Mouse (Mus musculus): ENCODE data around the gene Ipo13. TPM values are rescaled to one million over a fixed set of nuclear protein-coding genes. Genes with fewer than 3 reads are reported as not detected.

Ipo13 gene
- polyA plus RNA-seq, 1 experiment from 2014 or later = 41.3 TPM

GRCm38 (mm10) chr4:117855146-117855545 lies 59.7 kb downstream of the Ipo13 start:
- H3K36me3 ChIP-seq (ENCODE audit: control insufficient read depth, insufficient read depth, low read length) = peaks cover 4% of the 10 kb centered on the region; the same call in 1 of the 2 replicates
- no peak overlapping the region for H3K4me3 ChIP-seq (ENCODE audit: low read depth, low read length)
- H3K4me2 ChIP-seq (ENCODE audit: low read depth, severe bottlenecking) = no peak overlapping the region
- H3K9ac ChIP-seq (ENCODE audit: low read length) = no peak overlapping the region; the same call in 1 of the 2 replicates
- ATAC-seq (ENCODE audit: insufficient number of reproducible peaks, low FRiP score, low TSS enrichment, low read depth) (no peak), DNase-seq (ENCODE audit: low spot score) (no peak)
- 93% methylated on average over 9 of the region's 9 CpGs for WGBS
- H3K27me3 ChIP-seq (ENCODE audit: control insufficient read depth, insufficient read depth, low read length) = no peaks in the 10 kb centered on the region
- no peak overlapping the region for H3K27ac ChIP-seq (replicated peaks; ENCODE audit: low read depth, low read length)
- no peaks in the 10 kb centered on the region for H3K9me3 ChIP-seq (ENCODE audit: control insufficient read depth, low read length)
- H3K4me1 ChIP-seq (ENCODE audit: control insufficient read depth, insufficient read depth, low read length) = no peaks in the 10 kb centered on the region

DNA sequence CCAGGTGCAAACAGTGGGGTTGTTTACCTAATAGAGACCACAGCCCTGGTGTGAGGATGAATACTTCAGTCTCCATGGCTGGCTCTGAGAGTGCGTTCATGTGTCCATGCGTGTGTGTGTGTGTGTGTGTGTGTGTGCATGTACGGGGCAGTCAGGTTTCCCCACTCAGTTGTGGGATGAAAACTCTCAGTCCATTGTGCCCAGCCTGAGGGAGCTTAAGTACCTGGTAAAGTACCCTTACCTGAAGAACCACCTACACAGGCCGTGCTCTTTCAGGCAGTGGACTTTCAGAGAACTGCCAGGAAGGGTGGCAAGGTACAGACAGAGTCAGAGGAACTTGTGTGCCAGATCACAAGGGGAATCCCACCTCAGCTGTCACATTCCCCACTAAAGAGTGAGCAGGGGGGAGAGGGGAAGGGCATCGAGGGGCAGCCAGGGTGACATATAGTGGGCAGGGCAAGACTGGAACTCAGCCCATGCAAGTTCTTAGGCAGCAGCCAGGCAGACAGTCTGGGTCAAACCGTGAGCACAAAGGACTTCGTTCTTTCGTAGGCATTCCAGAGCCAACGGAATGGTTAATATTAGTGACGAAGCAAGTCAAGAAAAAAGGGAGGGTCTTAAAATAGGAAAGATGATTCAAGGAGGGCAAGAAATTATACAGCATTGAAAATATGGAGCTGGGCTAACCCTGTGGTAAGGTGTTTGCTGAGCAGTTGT lies 62.5 kb downstream of the Ipo13 start:
- no peak for ATAC-seq (ENCODE audit: insufficient number of reproducible peaks, low FRiP score, low TSS enrichment, low read depth)
- no peaks in the 10 kb centered on the region for H3K27me3 ChIP-seq (ENCODE audit: control insufficient read depth, insufficient read depth, low read length)
- no peaks in the 10 kb centered on the region for H3K9me3 ChIP-seq (ENCODE audit: control insufficient read depth, low read length)
- no peak overlapping the region for H3K4me2 ChIP-seq (ENCODE audit: low read depth, severe bottlenecking)
- peaks cover 4% of the 10 kb centered on the region; the same call in 1 of the 2 replicates for H3K36me3 ChIP-seq (ENCODE audit: control insufficient read depth, insufficient read depth, low read length)
- no peak overlapping the region for H3K27ac ChIP-seq (replicated peaks; ENCODE audit: low read depth, low read length)
- no peak for DNase-seq (ENCODE audit: low spot score)
- H3K4me3 ChIP-seq (ENCODE audit: low read depth, low read length) = no peak overlapping the region
- 91% methylated on average over 10 of the region's 10 CpGs for WGBS
- no peak overlapping the region; the same call in 1 of the 2 replicates for H3K9ac ChIP-seq (ENCODE audit: low read length)
- H3K4me1 ChIP-seq (ENCODE audit: control insufficient read depth, insufficient read depth, low read length) = peaks cover 2% of the 10 kb centered on the region; the same call in 1 of the 2 replicates

GRCm38 (mm10) chr4:117850871-117851270 lies 63.9 kb downstream of the Ipo13 start:
- peaks cover 5% of the 10 kb centered on the region; the same call in 1 of the 2 replicates for H3K4me1 ChIP-seq (ENCODE audit: control insufficient read depth, insufficient read depth, low read length)
- H3K9ac ChIP-seq (ENCODE audit: low read length) = no peak overlapping the region
- H3K9me3 ChIP-seq (ENCODE audit: control insufficient read depth, low read length) = no peaks in the 10 kb centered on the region
- no peaks in the 10 kb centered on the region for H3K27me3 ChIP-seq (ENCODE audit: control insufficient read depth, insufficient read depth, low read length)
- DNase-seq (ENCODE audit: low spot score) = no peak
- WGBS = 81% methylated on average over 7 of the region's 7 CpGs
- no peak overlapping the region for H3K4me2 ChIP-seq (ENCODE audit: low read depth, severe bottlenecking)
- H3K4me3 ChIP-seq (ENCODE audit: low read depth, low read length) = no peak overlapping the region
- H3K36me3 ChIP-seq (ENCODE audit: control insufficient read depth, insufficient read depth, low read length) = peaks cover 2% of the 10 kb centered on the region; the same call in 1 of the 2 replicates
- ATAC-seq (ENCODE audit: insufficient number of reproducible peaks, low FRiP score, low TSS enrichment, low read depth) = no peak
- H3K27ac ChIP-seq (replicated peaks; ENCODE audit: low read depth, low read length) = no peak overlapping the region

DNA sequence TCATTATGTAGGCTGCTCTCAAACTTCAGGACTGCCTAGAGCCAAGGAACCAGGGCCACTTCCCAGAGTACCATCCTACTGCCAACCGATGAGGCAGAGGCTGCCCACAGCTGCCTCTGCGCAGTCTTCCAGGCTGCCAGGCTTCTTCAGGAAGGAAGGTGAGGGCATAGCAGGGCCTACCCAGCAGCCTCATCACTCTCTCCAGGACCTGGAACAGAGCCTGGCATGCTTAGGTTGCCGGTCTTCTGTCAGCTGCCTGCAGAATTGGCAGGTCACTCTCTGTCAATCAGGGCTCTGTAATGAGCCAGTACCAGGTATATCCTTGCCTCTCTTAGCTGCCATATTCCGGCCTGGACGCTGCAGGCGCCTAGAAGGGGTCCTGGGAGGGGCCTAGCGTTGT lies 64.6 kb downstream of the Ipo13 start:
- H3K9me3 ChIP-seq (ENCODE audit: control insufficient read depth, low read length) = no peaks in the 10 kb centered on the region
- H3K27ac ChIP-seq (replicated peaks; ENCODE audit: low read depth, low read length) = no peak overlapping the region
- no peaks in the 10 kb centered on the region for H3K27me3 ChIP-seq (ENCODE audit: control insufficient read depth, insufficient read depth, low read length)
- peaks cover 5% of the 10 kb centered on the region; the same call in 1 of the 2 replicates for H3K4me1 ChIP-seq (ENCODE audit: control insufficient read depth, insufficient read depth, low read length)
- WGBS = 81% methylated on average over 7 of the region's 7 CpGs
- H3K9ac ChIP-seq (ENCODE audit: low read length) = no peak overlapping the region
- ATAC-seq (ENCODE audit: insufficient number of reproducible peaks, low FRiP score, low TSS enrichment, low read depth) = no peak
- peaks cover 3% of the 10 kb centered on the region; the same call in 1 of the 2 replicates for H3K36me3 ChIP-seq (ENCODE audit: control insufficient read depth, insufficient read depth, low read length)
- DNase-seq (ENCODE audit: low spot score) = no peak
- no peak overlapping the region for H3K4me2 ChIP-seq (ENCODE audit: low read depth, severe bottlenecking)
- H3K4me3 ChIP-seq (ENCODE audit: low read depth, low read length) = no peak overlapping the region

DNA sequence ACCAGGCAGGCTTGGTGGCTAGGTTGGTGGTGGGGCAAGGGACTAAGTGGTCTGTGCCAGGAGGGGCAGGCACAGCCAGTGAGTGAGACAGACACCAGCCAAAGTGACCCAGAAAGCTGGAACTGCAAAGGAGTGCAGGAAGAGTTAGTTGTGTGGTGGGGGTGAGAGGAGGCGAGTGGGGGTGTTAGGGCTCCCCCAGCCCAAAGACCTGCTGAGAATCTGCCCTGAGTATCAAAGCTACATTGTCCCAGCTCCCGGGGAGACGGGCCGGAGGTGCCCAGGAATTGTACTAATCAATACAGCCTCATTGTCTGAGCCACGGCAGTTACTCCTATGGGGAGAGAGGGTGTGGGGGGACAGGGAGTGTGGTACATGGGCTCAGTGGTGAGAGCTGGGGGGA lies 65.3 kb downstream of the Ipo13 start:
- Histone ChIP-seq H3K27ac (replicated peaks; ENCODE audit: low read depth, low read length) (no peak overlapping the region), H3K9me3 (ENCODE audit: control insufficient read depth, low read length) (no peaks in the 10 kb centered on the region), H3K4me2 (ENCODE audit: low read depth, severe bottlenecking) (no peak overlapping the region), H3K36me3 (ENCODE audit: control insufficient read depth, insufficient read depth, low read length) (peaks cover 3% of the 10 kb centered on the region; the same call in 1 of the 2 replicates), H3K9ac (ENCODE audit: low read length) (no peak overlapping the region), H3K4me1 (ENCODE audit: control insufficient read depth, insufficient read depth, low read length) (peaks cover 5% of the 10 kb centered on the region; the same call in 1 of the 2 replicates), H3K27me3 (ENCODE audit: control insufficient read depth, insufficient read depth, low read length) (no peaks in the 10 kb centered on the region), H3K4me3 (ENCODE audit: low read depth, low read length) (no peak overlapping the region)
- ATAC-seq (ENCODE audit: insufficient number of reproducible peaks, low FRiP score, low TSS enrichment, low read depth) = no peak
- WGBS = 69% methylated on average over 5 of the region's 5 CpGs
- no peak for DNase-seq (ENCODE audit: low spot score)

- Histone ChIP-seq H3K4me2 (ENCODE audit: low read depth, severe bottlenecking) (no peak overlapping the region), H3K27me3 (ENCODE audit: control insufficient read depth, insufficient read depth, low read length) (no peaks in the 10 kb centered on the region), H3K27ac (replicated peaks; ENCODE audit: low read depth, low read length) (no peak overlapping the region), H3K9ac (ENCODE audit: low read length) (no peak overlapping the region), H3K9me3 (ENCODE audit: control insufficient read depth, low read length) (no peaks in the 10 kb centered on the region), H3K4me1 (ENCODE audit: control insufficient read depth, insufficient read depth, low read length) (peaks cover 5% of the 10 kb centered on the region; the same call in 1 of the 2 replicates), H3K4me3 (ENCODE audit: low read depth, low read length) (no peak overlapping the region), H3K36me3 (ENCODE audit: control insufficient read depth, insufficient read depth, low read length) (peaks cover 3% of the 10 kb centered on the region; the same call in 1 of the 2 replicates)
- no peak for ATAC-seq (ENCODE audit: insufficient number of reproducible peaks, low FRiP score, low TSS enrichment, low read depth)
- 53% methylated on average over 17 of the region's 17 CpGs for WGBS
- no peak for DNase-seq (ENCODE audit: low spot score)
Measured at GRCm38 (mm10) chr4:117849063-117849462, 65.7 kb downstream of the Ipo13 start.

DNA sequence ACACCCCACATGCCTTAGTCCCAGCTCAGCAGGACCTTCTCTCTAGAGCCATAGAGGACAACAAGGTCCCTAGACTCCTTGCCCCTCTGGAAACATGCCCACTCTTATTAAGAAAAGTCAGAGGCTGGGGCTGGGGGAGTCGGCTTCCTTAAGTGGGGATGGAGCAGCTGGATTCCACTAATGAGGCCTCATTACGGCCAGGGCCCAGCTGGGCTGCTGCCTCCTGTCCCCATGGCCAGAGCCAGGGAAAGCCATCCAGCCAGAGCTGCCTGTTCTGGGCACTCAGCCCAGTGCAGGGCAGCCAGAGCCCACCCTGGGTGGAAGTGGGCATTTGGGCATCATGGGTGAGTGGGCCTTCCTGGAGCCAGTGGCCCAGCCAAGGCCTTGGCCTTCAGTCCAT lies 67.8 kb downstream of the Ipo13 start:
- ATAC-seq (ENCODE audit: insufficient number of reproducible peaks, low FRiP score, low TSS enrichment, low read depth) = no peak
- no peak overlapping the region; the same call in 1 of the 2 replicates for H3K4me2 ChIP-seq (ENCODE audit: low read depth, severe bottlenecking)
- H3K9me3 ChIP-seq (ENCODE audit: control insufficient read depth, low read length) = no peaks in the 10 kb centered on the region
- WGBS = 11% methylated on average over 2 of the region's 2 CpGs
- no peaks in the 10 kb centered on the region for H3K27me3 ChIP-seq (ENCODE audit: control insufficient read depth, insufficient read depth, low read length)
- no peak overlapping the region for H3K4me3 ChIP-seq (ENCODE audit: low read depth, low read length)
- H3K9ac ChIP-seq (ENCODE audit: low read length) = no peak overlapping the region
- H3K36me3 ChIP-seq (ENCODE audit: control insufficient read depth, insufficient read depth, low read length) = peaks cover 3% of the 10 kb centered on the region; the same call in 1 of the 2 replicates
- DNase-seq (ENCODE audit: low spot score) = peak; percentile 64
- H3K27ac ChIP-seq (replicated peaks; ENCODE audit: low read depth, low read length) = peak overlapping the region; percentile 22
- peaks cover 5% of the 10 kb centered on the region; the same call in 1 of the 2 replicates for H3K4me1 ChIP-seq (ENCODE audit: control insufficient read depth, insufficient read depth, low read length)

DNA sequence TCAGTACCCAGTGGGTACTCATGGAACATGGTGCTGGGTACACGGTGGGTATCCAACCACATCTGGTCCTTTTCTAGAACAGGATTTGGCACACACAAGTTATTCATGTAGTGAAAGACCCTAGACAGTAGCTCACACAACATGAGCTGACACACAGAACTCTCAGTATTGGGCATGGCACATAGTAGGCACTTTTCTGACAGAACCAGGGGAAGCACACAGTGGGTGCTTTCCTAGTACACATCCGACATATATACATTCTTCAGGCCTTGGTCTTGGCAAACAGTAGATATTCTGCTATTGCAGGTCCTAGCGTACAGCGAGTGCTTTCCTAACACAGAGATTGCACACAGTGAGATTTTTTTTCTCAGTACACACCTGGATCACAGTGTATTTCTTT lies 68.5 kb downstream of the Ipo13 start:
- Histone ChIP-seq H3K27me3 (ENCODE audit: control insufficient read depth, insufficient read depth, low read length) (no peaks in the 10 kb centered on the region), H3K9ac (ENCODE audit: low read length) (no peak overlapping the region), H3K9me3 (ENCODE audit: control insufficient read depth, low read length) (no peaks in the 10 kb centered on the region), H3K36me3 (ENCODE audit: control insufficient read depth, insufficient read depth, low read length) (peaks cover 3% of the 10 kb centered on the region; the same call in 1 of the 2 replicates), H3K4me2 (ENCODE audit: low read depth, severe bottlenecking) (no peak overlapping the region), H3K4me1 (ENCODE audit: control insufficient read depth, insufficient read depth, low read length) (peaks cover 5% of the 10 kb centered on the region; the same call in 1 of the 2 replicates), H3K4me3 (ENCODE audit: low read depth, low read length) (no peak overlapping the region), H3K27ac (replicated peaks; ENCODE audit: low read depth, low read length) (0 out of 2 replicates have a peak overlapping the region, but pooled peaks have one; percentile 22)
- ATAC-seq (ENCODE audit: insufficient number of reproducible peaks, low FRiP score, low TSS enrichment, low read depth) (no peak), DNase-seq (ENCODE audit: low spot score) (no peak)
- WGBS = 96% methylated on average over 4 of the region's 4 CpGs

All from limb, embryonic 11.5 days (tissue).